Mouse (Mus musculus) thymus, adult 2 months (tissue): Measurements from ENCODE around the gene Fbxl18. TPM values are rescaled to one million over a fixed set of nuclear protein-coding genes. Genes with fewer than 3 reads are reported as not detected.
"Not testable (repeated sequence)": the region's sequence is repeated elsewhere in the genome, so short reads cannot be mapped to it uniquely, and the experiment has no call there.

Experiments
- DNase-seq: peaks from one replicate; pipeline ENCODE4 v3.0.0; 2021
- H3K27ac ChIP-seq: fragments of 200-500 bp; 2 replicates; pipeline ENCODE4 v1.5.1; 2012; ENCODE audit warnings: low read length, control low read depth; ENCODE audit not compliant: control insufficient read depth, insufficient read depth
- H3K27me3 ChIP-seq: fragments of 200-500 bp; 2 replicates; pipeline ENCODE4 v1.6.1; 2012; ENCODE audit warnings: mild to moderate bottlenecking, low read length, moderate library complexity, mixed read lengths; ENCODE audit not compliant: control insufficient read depth, insufficient read depth
- H3K36me3 ChIP-seq: fragments of 200-500 bp; 2 replicates; pipeline ENCODE4 v1.6.1; 2012; ENCODE audit warnings: mild to moderate bottlenecking, low read length, moderate library complexity; ENCODE audit not compliant: control insufficient read depth, insufficient read depth
- H3K4me1 ChIP-seq: fragments of 200-500 bp; replicated peaks from 2 replicates; pipeline ENCODE4 v1.6.1; 2012; ENCODE audit warnings: low read length; ENCODE audit not compliant: control insufficient read depth, insufficient read depth
- H3K4me3 ChIP-seq: fragments of 200-500 bp; 2 replicates; pipeline ENCODE4 v1.5.1; 2012; ENCODE audit warnings: mild to moderate bottlenecking, low read length, control low read depth, moderate library complexity; ENCODE audit not compliant: control insufficient read depth, insufficient read depth
- CTCF ChIP-seq: fragments of 200-500 bp; IDR thresholded peaks from 2 replicates; pipeline ENCODE4 v1.5.1; 2012; ENCODE audit warnings: mild to moderate bottlenecking, control low read depth, low read length, moderate library complexity, borderline replicate concordance; ENCODE audit not compliant: control insufficient read depth, poor library complexity, insufficient read depth; ENCODE audit errors: extremely low read depth
- POLR2A ChIP-seq: fragments of 200-500 bp; IDR thresholded peaks from 2 replicates; pipeline ENCODE4 v1.6.1; 2012; ENCODE audit warnings: mild to moderate bottlenecking, low read length, control low read depth, moderate library complexity; ENCODE audit not compliant: control insufficient read depth, poor library complexity, insufficient read depth; ENCODE audit errors: extremely low read depth
- WGBS: fragments of 180-500 bp; shearing (Covaris S2); methylation state at CpG from one replicate; pipeline ENCODE4 v1.1.7; 2018; 5-methylcytosine and 5-hydroxymethylcytosine counted together
- polyA plus RNA-seq: library from polyadenylated mRNA; depleted of rRNA; stranded (reverse); fragments of >200 nt; gene quantifications from 2 replicates; pipeline ENCODE4 v1.2.3, GENCODE M21; 2012

The Fbxl18 gene
- polyA plus RNA-seq, 1 experiment: 25.8 TPM

- TF ChIP-seq POLR2A: no peak
- no peak for TF ChIP-seq CTCF
- DNase-seq: peak; percentile 50
- Histone ChIP-seq H3K27ac (no peak overlapping the region), H3K36me3 (no peaks in the 10 kb centered on the region), H3K27me3 (no peaks in the 10 kb centered on the region), H3K4me1 (peaks cover 31% of the 10 kb centered on the region), H3K4me3 (no peak overlapping the region)
- 12% methylated on average over 6 of the region's 6 CpGs for WGBS
Observed at GRCm38 (mm10) chr5:142891396-142891795, 3.8 kb downstream of the Fbxl18 start.

- not testable (repeated sequence) for DNase-seq, H3K27ac ChIP-seq, H3K27me3 ChIP-seq, H3K36me3 ChIP-seq, H3K4me3 ChIP-seq
- peaks cover 16% of the 10 kb centered on the region for H3K4me1 ChIP-seq
- 89% methylated on average over 3 of the region's 3 CpGs for WGBS
Observed at GRCm38 (mm10) chr5:142887533-142887932, 7.7 kb downstream of the Fbxl18 start.

GRCm38 (mm10) chr5:142886761-142887160 is 8.5 kb downstream of the Fbxl18 start:
- Histone ChIP-seq H3K27me3 (no peaks in the 10 kb centered on the region), H3K4me3 (no peak overlapping the region), H3K27ac (no peak overlapping the region), H3K36me3 (no peaks in the 10 kb centered on the region), H3K4me1 (peaks cover 13% of the 10 kb centered on the region)
- DNase-seq: no peak
- TF ChIP-seq POLR2A (no peak), CTCF (no peak)
- WGBS: 95% methylated on average over 20 of the region's 20 CpGs

DNA sequence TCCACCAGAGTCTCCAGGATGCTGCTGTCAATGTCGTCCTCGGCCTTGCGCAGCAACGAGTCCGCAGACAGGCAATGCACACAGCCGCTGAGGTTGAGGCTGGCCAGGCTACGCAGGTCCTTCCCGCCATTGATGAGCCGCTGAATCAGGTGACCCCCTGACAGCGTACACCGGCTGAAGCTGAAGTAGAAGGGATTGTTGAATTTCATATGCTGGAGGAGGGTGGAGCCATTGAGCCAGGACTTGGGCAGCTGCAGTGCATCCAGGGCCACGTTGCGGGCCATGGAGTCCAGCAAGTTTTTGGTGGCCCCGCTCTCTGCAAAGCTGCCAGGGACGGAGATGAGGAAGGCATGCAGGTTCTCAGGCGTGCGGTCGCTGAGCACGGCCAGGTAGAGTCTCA is 9.0 kb downstream of the Fbxl18 start:
- H3K36me3 ChIP-seq: no peaks in the 10 kb centered on the region
- no peak overlapping the region for H3K4me3 ChIP-seq
- TF ChIP-seq POLR2A (no peak), CTCF (no peak)
- DNase-seq: no peak
- H3K27me3 ChIP-seq: no peaks in the 10 kb centered on the region
- peaks cover 15% of the 10 kb centered on the region for H3K4me1 ChIP-seq
- 98% methylated on average over 19 of the region's 19 CpGs for WGBS
- H3K27ac ChIP-seq: no peak overlapping the region

GRCm38 (mm10) chr5:142882471-142882870 is 12.8 kb downstream of the Fbxl18 start:
- TF ChIP-seq POLR2A (no peak), CTCF (no peak)
- 95% methylated on average over 11 of the region's 11 CpGs for WGBS

GRCm38 (mm10) chr5:142881936-142882335 is 13.3 kb downstream of the Fbxl18 start:
- Histone ChIP-seq H3K4me3 (no peak overlapping the region), H3K36me3 (no peaks in the 10 kb centered on the region), H3K4me1 (peaks cover 32% of the 10 kb centered on the region), H3K27ac (no peak overlapping the region), H3K27me3 (no peaks in the 10 kb centered on the region)
- 47% methylated on average over 8 of the region's 8 CpGs for WGBS
- TF ChIP-seq POLR2A (no peak), CTCF (no peak)
- DNase-seq: no peak

More at GRCm38 (mm10) chr5:142882471-142882870, 12.8 kb downstream of the Fbxl18 start:
- DNase-seq: no peak
- H3K4me1 ChIP-seq: peaks cover 29% of the 10 kb centered on the region
- H3K27ac ChIP-seq: no peak overlapping the region
- no peaks in the 10 kb centered on the region for H3K36me3 ChIP-seq
- no peak overlapping the region for H3K4me3 ChIP-seq
- no peaks in the 10 kb centered on the region for H3K27me3 ChIP-seq

- 19% methylated on average over 13 of the region's 13 CpGs for WGBS
- Histone ChIP-seq H3K4me1 (peaks cover 33% of the 10 kb centered on the region), H3K27me3 (no peaks in the 10 kb centered on the region), H3K27ac (no peak overlapping the region), H3K4me3 (no peak overlapping the region), H3K36me3 (no peaks in the 10 kb centered on the region)
- DNase-seq: no peak
- no peak for TF ChIP-seq POLR2A
- peak; percentile 33; the same call in 1 of the 2 replicates for TF ChIP-seq CTCF
Observed at GRCm38 (mm10) chr5:142880806-142881516, 14.3 kb downstream of the Fbxl18 start.
